Mouse (Mus musculus): ENCODE data around the gene Ddr2. TPM values are rescaled to one million over a fixed set of nuclear protein-coding genes. Genes with fewer than 3 reads are reported as not detected.
"Not testable (repeated sequence)": the region's sequence is repeated elsewhere in the genome, so short reads cannot be mapped to it uniquely, and the experiment has no call there.

Ddr2 gene
- polyA plus RNA-seq, 1 experiment from 2014 or later = 30.7 TPM

DNA sequence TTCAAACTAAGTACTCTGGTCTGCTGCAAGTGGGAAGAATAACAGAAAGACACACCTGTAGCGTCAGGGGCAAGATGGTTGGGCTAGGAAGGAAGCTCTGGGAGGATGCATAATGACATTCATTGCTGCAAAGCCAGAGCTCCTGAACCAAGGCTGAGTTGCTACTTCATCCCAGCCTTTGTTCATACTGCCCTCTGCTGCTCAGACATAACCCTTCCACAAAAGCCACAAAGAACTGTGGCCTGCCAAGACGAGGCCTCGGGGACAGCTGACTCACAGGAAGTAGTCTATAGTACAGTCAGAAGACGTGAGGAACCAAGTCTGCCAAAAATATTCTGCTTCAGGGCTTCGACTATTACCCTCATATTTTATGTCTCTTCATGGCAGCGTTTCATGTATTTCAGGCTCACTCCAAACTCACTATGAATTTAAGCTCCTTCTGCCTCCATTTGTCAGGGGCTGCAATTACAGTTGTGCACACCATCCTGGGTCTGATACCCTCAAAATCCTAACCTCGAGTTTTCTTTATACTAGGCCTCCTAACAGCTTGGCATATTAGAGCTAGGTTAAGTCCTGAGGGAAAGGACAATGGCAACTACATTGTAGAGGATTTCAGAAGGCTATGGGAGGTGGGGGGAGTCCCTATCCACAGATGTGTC is 25.9 kb upstream of the Ddr2 start:
- H3K27ac ChIP-seq = no peak overlapping the region
- peaks cover 6% of the 10 kb centered on the region for H3K36me3 ChIP-seq (replicated peaks)
- 35% methylated on average over 7 of the region's 7 CpGs for WGBS
- peak; percentile 50 for DNase-seq (ENCODE audit: extremely low spot score, low spot score)
- H3K27me3 ChIP-seq (ENCODE audit: poor library complexity, severe bottlenecking) = no peaks in the 10 kb centered on the region
- H3K9me3 ChIP-seq = no peaks in the 10 kb centered on the region
- no peaks in the 10 kb centered on the region for H3K4me1 ChIP-seq
- no peak overlapping the region for H3K4me3 ChIP-seq

DNA sequence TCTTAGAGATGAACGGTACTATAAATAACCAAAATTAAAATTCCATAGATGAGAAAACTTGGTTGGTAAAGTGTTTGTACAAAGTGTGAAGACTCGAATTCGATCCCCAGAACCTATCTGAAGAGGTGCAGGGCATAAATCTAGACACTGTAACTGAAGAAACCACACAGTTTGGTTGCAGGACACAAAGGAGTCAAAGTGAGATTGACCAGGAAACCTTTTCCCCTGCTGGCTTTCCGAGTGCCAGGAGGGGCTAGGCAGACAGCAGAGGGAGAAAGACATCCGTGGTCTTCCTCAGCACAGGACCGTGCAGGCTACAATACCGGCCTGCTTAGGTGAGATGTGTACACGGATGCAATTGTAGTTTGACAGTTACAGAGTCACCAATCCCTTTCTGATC is 23.7 kb upstream of the Ddr2 start:
- H3K4me1 ChIP-seq = no peaks in the 10 kb centered on the region
- 88% methylated on average over 8 of the region's 8 CpGs for WGBS
- no peaks in the 10 kb centered on the region for H3K36me3 ChIP-seq (replicated peaks)
- H3K27ac ChIP-seq = no peak overlapping the region
- H3K9me3 ChIP-seq = no peaks in the 10 kb centered on the region
- no peaks in the 10 kb centered on the region for H3K27me3 ChIP-seq (ENCODE audit: poor library complexity, severe bottlenecking)
- no peak overlapping the region for H3K4me3 ChIP-seq
- no peak for DNase-seq (ENCODE audit: extremely low spot score, low spot score)

DNA sequence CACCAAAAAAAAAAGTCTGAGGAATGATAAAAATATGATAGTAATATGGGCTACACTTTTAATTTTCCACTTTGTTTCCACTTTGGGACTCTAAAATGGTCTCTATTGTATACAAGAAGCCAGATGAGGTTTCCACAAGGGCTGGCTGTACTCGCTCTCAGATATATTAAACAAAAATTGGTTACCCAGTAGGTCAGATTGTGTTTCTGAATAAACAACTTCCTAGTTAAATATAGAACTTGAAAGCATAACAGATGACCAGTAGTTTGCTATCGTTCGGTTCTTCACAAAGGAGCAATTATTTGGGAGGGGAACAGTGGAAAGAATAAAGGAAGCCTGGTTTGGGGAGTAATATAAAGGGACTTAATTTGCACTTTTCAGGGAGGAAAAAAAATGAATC is 20.4 kb upstream of the Ddr2 start:
- Histone ChIP-seq H3K9me3 (no peaks in the 10 kb centered on the region), H3K36me3 (replicated peaks) (no peaks in the 10 kb centered on the region), H3K4me1 (no peaks in the 10 kb centered on the region), H3K4me3 (no peak overlapping the region), H3K27me3 (ENCODE audit: poor library complexity, severe bottlenecking) (no peaks in the 10 kb centered on the region), H3K27ac (no peak overlapping the region)
- 72% methylated on average over 3 of the region's 3 CpGs for WGBS
- DNase-seq (ENCODE audit: extremely low spot score, low spot score) = no peak

DNA sequence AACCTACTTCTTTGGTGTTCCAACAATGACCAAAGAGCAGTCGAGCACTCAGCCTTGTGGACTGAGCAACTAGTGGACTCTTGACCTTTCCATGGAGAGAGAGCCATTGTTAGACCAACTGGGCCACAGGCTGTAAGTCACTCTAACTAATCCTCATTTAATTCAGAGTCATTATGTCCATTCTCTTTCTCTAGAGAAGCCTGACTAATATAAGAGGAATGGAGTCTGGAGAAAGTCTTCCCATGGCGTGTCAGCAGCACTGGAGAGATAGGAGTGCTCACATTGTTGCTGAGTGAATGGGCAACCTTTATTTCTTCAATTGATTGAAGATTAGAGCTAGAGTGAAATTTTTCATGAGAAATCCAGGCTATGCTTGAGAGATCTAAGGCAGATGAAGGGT is 14.1 kb upstream of the Ddr2 start:
- no peak overlapping the region for H3K4me3 ChIP-seq
- no peak overlapping the region for H3K27ac ChIP-seq
- no peaks in the 10 kb centered on the region for H3K4me1 ChIP-seq
- no peak for DNase-seq (ENCODE audit: extremely low spot score, low spot score)
- no peaks in the 10 kb centered on the region for H3K36me3 ChIP-seq (replicated peaks)
- 49% methylated on average over 2 of the region's 2 CpGs for whole genome bisulfite sequencing
- no peaks in the 10 kb centered on the region for H3K9me3 ChIP-seq
- H3K27me3 ChIP-seq (ENCODE audit: poor library complexity, severe bottlenecking) = no peaks in the 10 kb centered on the region

DNA sequence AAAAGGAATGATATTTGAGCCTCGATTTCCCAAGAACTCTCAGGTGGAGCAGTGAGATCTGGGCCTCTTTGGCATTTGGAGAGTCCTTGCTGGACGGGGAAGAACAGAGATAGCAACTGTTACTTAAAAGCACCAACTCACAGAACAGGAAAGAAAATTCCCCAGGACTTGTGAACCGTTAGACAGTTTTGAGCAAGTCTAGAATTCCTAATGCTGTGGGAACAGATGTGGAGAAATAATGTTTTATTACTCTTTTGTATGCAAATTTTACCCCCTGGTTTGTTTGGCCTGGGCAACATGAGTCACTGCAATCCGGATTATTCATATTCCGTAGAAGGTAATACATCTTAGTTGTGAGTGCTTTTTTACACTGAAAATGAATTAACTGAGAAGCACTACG is 3.1 kb upstream of the Ddr2 start:
- H3K27me3 ChIP-seq (ENCODE audit: poor library complexity, severe bottlenecking) = no peaks in the 10 kb centered on the region
- 88% methylated on average over 6 of the region's 6 CpGs for WGBS
- no peak for DNase-seq (ENCODE audit: extremely low spot score, low spot score)
- no peak overlapping the region for H3K27ac ChIP-seq
- peaks cover 11% of the 10 kb centered on the region for H3K4me1 ChIP-seq
- H3K9me3 ChIP-seq = no peaks in the 10 kb centered on the region
- H3K4me3 ChIP-seq = no peak overlapping the region
- H3K36me3 ChIP-seq (replicated peaks) = no peaks in the 10 kb centered on the region

DNA sequence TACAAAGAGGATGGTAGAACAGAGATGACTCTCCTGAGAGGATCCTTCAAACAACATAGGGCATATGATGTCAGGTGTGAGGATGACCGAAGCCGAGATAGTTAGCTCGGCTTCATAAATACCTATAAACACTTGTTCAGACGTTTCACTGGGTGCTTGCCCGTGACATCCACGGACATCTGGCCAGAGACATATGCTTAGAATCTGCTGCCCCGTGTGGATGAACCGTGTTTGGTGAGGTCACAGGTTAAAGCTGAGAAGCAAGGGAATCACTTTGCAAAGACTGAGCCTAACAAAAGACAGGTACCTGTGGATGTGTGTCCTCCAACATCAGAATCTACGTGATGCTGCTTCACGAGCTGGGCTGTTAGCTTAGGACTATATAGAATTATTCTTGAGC is 1.7 kb upstream of the Ddr2 start:
- Histone ChIP-seq H3K27ac (no peak overlapping the region), H3K9me3 (no peaks in the 10 kb centered on the region), H3K4me1 (peaks cover 11% of the 10 kb centered on the region), H3K27me3 (ENCODE audit: poor library complexity, severe bottlenecking) (no peaks in the 10 kb centered on the region), H3K4me3 (no peak overlapping the region), H3K36me3 (replicated peaks) (no peaks in the 10 kb centered on the region)
- DNase-seq (ENCODE audit: extremely low spot score, low spot score) = no peak
- 90% methylated on average over 10 of the region's 10 CpGs for WGBS

DNA sequence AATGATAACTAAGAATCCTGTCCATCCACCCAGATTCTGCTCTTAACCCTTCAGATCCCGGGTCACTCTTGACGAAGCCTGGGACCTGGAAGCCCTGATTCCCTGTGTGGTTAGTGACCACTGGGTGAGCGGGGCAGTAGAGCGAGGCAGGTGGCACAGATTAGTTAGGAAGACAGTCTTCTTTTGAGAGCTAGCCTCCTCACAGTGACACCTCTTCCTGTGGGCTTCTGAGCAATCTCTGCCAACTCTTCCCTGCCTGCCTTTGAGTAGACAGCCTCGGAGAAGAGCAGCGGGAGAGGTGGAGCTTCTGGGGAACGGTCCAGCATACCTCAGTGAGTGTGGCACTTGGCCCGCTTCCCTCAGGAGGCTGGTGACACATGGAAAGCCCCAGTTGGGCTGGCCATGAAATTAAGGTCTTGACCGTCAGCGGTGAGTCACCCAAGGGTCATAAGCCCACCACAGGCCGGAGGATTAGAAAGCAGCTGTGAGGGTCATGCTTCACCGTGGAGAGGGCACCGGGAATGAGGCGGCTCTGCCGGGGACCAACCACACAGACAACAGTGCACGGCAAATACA is 1.2 kb upstream of the Ddr2 start:
- no peaks in the 10 kb centered on the region for H3K27me3 ChIP-seq (ENCODE audit: poor library complexity, severe bottlenecking)
- no peaks in the 10 kb centered on the region for H3K36me3 ChIP-seq (replicated peaks)
- H3K9me3 ChIP-seq = no peaks in the 10 kb centered on the region
- 81% methylated on average over 16 of the region's 16 CpGs for WGBS
- no peak for DNase-seq (ENCODE audit: extremely low spot score, low spot score)
- peak overlapping the region; percentile 65 for H3K27ac ChIP-seq
- H3K4me1 ChIP-seq = peaks cover 11% of the 10 kb centered on the region
- no peak overlapping the region for H3K4me3 ChIP-seq

DNA sequence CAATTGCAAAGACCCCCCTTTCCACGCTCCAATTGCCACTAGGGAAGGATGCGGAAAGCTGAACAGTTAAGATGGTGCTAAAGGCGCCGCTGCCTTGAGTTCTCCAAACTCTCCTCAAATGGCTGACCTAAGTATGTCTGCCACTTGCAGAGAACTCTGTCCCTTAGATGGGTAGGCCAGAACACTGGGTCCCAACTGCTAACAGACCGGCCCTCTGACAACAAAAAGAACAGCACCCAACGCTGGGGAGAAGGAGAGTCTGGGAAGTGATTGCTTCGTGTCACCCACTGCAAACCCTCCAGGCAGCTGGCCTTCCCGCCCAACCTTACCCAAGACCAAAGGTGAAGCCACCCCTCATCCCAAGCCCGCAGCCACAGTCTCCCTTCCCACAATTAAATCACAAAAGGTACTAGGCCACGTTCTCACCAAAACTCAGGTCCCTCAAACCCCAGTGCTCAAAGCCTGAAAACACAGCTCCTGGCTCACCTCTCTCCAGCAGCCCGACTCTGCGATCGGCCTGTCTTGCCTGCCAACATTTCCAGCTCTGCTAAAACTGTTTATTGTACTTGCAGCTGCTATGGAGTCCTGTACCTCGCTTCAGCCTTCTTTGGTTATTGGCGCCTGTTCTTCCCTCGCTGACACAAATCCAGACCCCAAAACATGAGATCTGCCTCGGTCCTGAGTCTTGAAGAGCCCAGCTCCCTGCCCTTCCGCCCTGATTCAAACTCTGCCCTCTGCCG is 616 bp downstream of the Ddr2 start:
- DNase-seq (ENCODE audit: extremely low spot score, low spot score) = peak; percentile 17
- Histone ChIP-seq H3K9me3 (no peaks in the 10 kb centered on the region), H3K36me3 (replicated peaks) (no peaks in the 10 kb centered on the region), H3K27me3 (ENCODE audit: poor library complexity, severe bottlenecking) (no peaks in the 10 kb centered on the region), H3K4me3 (peak overlapping the region; percentile 41), H3K4me1 (peaks cover 11% of the 10 kb centered on the region), H3K27ac (peak overlapping the region; percentile 79)
- 81% methylated on average over 19 of the region's 19 CpGs for WGBS

DNA sequence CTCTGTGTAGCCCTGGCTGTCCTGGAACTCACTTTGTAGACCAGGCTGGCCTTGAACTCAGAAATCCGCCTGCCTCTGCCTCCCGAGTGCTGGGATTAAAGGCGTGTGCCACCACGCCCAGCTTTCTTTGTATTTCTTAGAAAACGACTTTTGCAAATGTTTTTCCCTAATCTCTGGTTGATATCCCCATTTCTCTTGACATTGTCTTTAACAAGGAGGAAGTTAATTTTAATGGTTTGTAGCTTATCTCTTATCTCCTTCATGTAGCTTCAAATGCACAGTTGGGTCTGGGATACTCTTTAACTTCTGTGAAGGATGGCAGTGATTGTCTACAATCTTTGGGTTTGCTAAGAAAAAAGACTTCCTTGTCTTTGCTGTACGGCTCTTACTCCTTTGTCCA is 7.7 kb downstream of the Ddr2 start:
- not testable (repeated sequence) for H3K27me3 ChIP-seq (ENCODE audit: poor library complexity, severe bottlenecking); H3K4me3 ChIP-seq; H3K4me1 ChIP-seq; DNase-seq (ENCODE audit: extremely low spot score, low spot score); H3K36me3 ChIP-seq (replicated peaks); H3K27ac ChIP-seq; H3K9me3 ChIP-seq
- WGBS = 90% methylated on average over 6 of the region's 6 CpGs

DNA sequence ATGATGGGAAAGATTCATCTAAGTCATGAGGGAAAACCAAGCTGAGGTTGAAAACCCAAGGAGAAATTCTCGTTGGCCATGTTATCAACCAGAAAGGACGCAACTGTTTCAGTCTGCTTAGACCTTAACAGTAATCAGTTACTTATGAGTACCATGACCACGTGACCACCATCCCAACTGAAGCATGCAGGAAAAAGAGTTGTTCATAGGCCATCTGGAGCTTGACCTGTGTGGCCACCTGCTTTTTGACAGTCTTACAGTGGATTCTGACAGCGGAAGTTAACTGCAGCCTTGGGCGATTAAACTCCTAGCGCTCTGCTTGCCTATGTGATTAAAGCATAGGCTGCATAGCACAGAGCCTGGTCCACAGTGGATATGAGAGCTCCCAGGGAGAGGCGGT is 23.9 kb downstream of the Ddr2 start:
- Histone ChIP-seq H3K27ac (no peak overlapping the region), H3K27me3 (ENCODE audit: poor library complexity, severe bottlenecking) (no peaks in the 10 kb centered on the region), H3K9me3 (no peaks in the 10 kb centered on the region), H3K4me3 (no peak overlapping the region), H3K4me1 (no peaks in the 10 kb centered on the region), H3K36me3 (replicated peaks) (no peaks in the 10 kb centered on the region)
- no peak for DNase-seq (ENCODE audit: extremely low spot score, low spot score)
- 94% methylated on average over 7 of the region's 7 CpGs for WGBS

DNA sequence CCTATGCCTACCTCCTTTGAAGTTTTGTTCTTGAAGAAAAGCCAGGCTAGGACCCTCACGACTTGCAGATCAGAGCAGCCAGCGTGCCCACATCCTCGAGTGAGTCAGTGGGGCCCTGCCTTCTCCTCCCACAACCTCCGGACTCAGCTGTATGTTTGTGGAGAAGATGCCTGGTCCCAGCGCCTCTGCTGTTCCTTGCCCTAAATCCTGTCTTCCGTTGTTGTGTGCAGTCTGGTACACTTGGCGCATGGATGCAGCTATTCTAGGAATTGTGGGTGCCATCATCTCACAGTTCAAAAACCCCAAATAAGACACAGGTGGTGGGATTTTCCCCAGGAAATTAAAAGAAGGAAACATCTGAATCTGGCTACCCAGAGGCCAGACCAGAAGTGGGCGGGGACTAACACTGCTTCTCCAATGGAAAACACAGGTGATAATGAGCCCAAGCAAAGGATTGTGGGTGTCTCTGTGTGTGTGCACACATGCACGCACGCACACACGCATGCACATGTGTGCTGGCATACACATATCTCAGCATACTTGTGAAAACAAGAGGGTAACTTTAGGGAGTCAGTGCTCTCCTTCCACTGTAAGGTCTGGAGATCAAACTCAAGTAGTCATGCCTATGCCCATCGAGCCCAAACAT is 26.3 kb downstream of the Ddr2 start:
- Histone ChIP-seq H3K36me3 (replicated peaks) (no peaks in the 10 kb centered on the region), H3K27me3 (ENCODE audit: poor library complexity, severe bottlenecking) (no peaks in the 10 kb centered on the region), H3K4me3 (no peak overlapping the region), H3K9me3 (no peaks in the 10 kb centered on the region), H3K4me1 (no peaks in the 10 kb centered on the region), H3K27ac (no peak overlapping the region)
- DNase-seq (ENCODE audit: extremely low spot score, low spot score) = no peak
- 90% methylated on average over 12 of the region's 12 CpGs for WGBS

DNA sequence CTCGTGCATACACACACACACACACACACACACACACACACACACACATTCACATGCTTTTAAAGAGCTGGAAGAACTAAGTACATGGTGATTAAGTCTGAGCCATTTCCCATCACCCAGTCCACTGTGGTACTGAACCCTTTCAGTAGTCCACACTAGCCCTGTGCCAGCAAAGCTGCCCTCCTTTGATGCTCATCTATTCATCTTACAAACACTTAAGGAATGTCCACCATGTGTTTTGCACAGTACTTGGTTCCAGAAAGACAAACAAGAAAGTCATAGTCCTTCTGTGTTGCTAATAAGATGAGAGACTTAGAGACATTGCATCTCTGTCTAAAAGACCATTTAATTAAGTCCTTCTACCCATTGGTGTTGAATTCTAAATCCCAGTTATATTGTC is 29.7 kb downstream of the Ddr2 start:
- Histone ChIP-seq H3K4me1 (no peaks in the 10 kb centered on the region), H3K9me3 (no peaks in the 10 kb centered on the region), H3K36me3 (replicated peaks) (no peaks in the 10 kb centered on the region), H3K27ac (no peak overlapping the region), H3K27me3 (ENCODE audit: poor library complexity, severe bottlenecking) (no peaks in the 10 kb centered on the region), H3K4me3 (no peak overlapping the region)
- no peak for DNase-seq (ENCODE audit: extremely low spot score, low spot score)
- 81% methylated on average over 1 of the region's 1 CpGs for WGBS

DNA sequence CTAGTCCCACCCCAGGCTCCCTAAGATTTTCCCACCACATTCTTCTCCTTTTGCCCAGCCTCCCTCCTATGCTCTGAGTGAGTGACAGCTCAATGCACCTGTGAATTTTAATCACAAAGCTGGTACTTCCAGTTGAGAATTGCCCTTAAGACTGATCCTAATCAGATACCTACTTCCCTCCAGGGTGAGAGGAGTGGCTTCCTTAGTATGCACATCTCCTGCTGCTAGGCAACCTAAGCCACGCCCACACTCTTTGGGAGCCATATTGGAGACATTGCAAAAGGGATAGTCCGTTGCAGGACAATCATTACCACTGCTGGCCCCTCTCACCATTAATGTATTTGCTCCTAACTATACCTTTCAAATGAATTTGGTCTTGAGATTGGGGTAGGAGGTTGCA is 31.1 kb downstream of the Ddr2 start:
- Histone ChIP-seq H3K36me3 (replicated peaks) (no peaks in the 10 kb centered on the region), H3K4me3 (no peak overlapping the region), H3K27me3 (ENCODE audit: poor library complexity, severe bottlenecking) (no peaks in the 10 kb centered on the region), H3K27ac (no peak overlapping the region), H3K4me1 (no peaks in the 10 kb centered on the region), H3K9me3 (no peaks in the 10 kb centered on the region)
- 78% methylated on average over 2 of the region's 2 CpGs for WGBS
- no peak for DNase-seq (ENCODE audit: extremely low spot score, low spot score)
